Comparison of ENCODE assay signal across 22 mouse cellular contexts in genomic region chr11:33955982-33956381, GRCm38 (mm10). TPM values are rescaled to one million over a fixed set of nuclear protein-coding genes. Genes with fewer than 3 reads are reported as not detected.
A peak's percentile ranks its signal among the peaks of the same experiment; 100 is the strongest.
DNase-seq lines count a peak whose midpoint lies in the region; ATAC-seq and TF ChIP-seq lines count a peak whose summit lies in the region.
"Had no signal": no experiment of that assay in that cellular context is flagged by ENCODE, and none has a peak within 500 bp of the region (broad histone marks: within the 10 kb centered on the region; RNA-seq: fewer than 3 reads in every experiment).

No protein-coding gene starts in this region.

- H3K9ac ChIP-seq in intestine, embryonic 14.5 days (ENCODE audit: low read length): no peak overlapping the region
- no peak overlapping the region for H3K9ac ChIP-seq in intestine, embryonic 16.5 days (ENCODE audit: low read depth, low read length)
- no peak overlapping the region for H3K9ac ChIP-seq in midbrain, embryonic 11.5 days (ENCODE audit: low read length)
- no peak overlapping the region for H3K9ac ChIP-seq in midbrain, postnatal 0 days (replicated peaks; ENCODE audit: low read length, poor library complexity, severe bottlenecking)
- H3K9ac ChIP-seq in stomach, embryonic 14.5 days (replicated peaks; ENCODE audit: low read depth, low read length): no peak overlapping the region
- H3K9ac ChIP-seq in stomach, postnatal 0 days (ENCODE audit: low read length): no peak overlapping the region
- H3K9ac ChIP-seq in stomach, embryonic 16.5 days (ENCODE audit: low read length): no peak overlapping the region

- H3K36me3 ChIP-seq in intestine, embryonic 14.5 days (ENCODE audit: control insufficient read depth, insufficient read depth, low read length): no peaks in the 10 kb centered on the region
- H3K36me3 ChIP-seq in intestine, embryonic 16.5 days (ENCODE audit: control insufficient read depth, insufficient read depth, low read length): no peaks in the 10 kb centered on the region
- H3K36me3 ChIP-seq in midbrain, embryonic 11.5 days (ENCODE audit: control insufficient read depth, insufficient read depth, low read length): no peaks in the 10 kb centered on the region
- no peaks in the 10 kb centered on the region for H3K36me3 ChIP-seq in midbrain, postnatal 0 days (ENCODE audit: insufficient read depth, low read length)
- H3K36me3 ChIP-seq in stomach, embryonic 14.5 days (ENCODE audit: control insufficient read depth, insufficient read depth, low read length): no peaks in the 10 kb centered on the region
- no peaks in the 10 kb centered on the region for H3K36me3 ChIP-seq in stomach, postnatal 0 days (ENCODE audit: control insufficient read depth, insufficient read depth, low read length)
- H3K36me3 ChIP-seq in stomach, embryonic 16.5 days (ENCODE audit: control insufficient read depth, insufficient read depth, low read length): no peaks in the 10 kb centered on the region
- H3K36me3 ChIP-seq: G1E had no signal

- no peaks in the 10 kb centered on the region for H3K27me3 ChIP-seq in intestine, embryonic 14.5 days (replicated peaks; ENCODE audit: control insufficient read depth, insufficient read depth, low read length)
- H3K27me3 ChIP-seq in intestine, embryonic 16.5 days (replicated peaks; ENCODE audit: control insufficient read depth, insufficient read depth, low read length): no peaks in the 10 kb centered on the region
- H3K27me3 ChIP-seq in midbrain, embryonic 11.5 days (ENCODE audit: control insufficient read depth, insufficient read depth, low read length): no peaks in the 10 kb centered on the region
- H3K27me3 ChIP-seq in midbrain, postnatal 0 days (ENCODE audit: insufficient read depth, low read length): no peaks in the 10 kb centered on the region
- no peaks in the 10 kb centered on the region for H3K27me3 ChIP-seq in stomach, embryonic 14.5 days (ENCODE audit: control insufficient read depth, insufficient read depth, low read length)
- H3K27me3 ChIP-seq in stomach, postnatal 0 days (ENCODE audit: control insufficient read depth, insufficient read depth, low read length): no peaks in the 10 kb centered on the region
- no peaks in the 10 kb centered on the region for H3K27me3 ChIP-seq in stomach, embryonic 16.5 days (ENCODE audit: control insufficient read depth, insufficient read depth, low read length)

- no peak for DNase-seq in intestine, embryonic 14.5 days (ENCODE audit: low spot score)
- DNase-seq in midbrain, embryonic 11.5 days (ENCODE audit: low spot score, missing footprints): peak; percentile 68
- no peak for DNase-seq in midbrain, postnatal 0 days (ENCODE audit: low spot score)
- DNase-seq in stomach, postnatal 0 days (ENCODE audit: low spot score): no peak
- DNase-seq: adrenal gland, adult 2 months; adrenal gland, adult 8-10 months; adrenal gland, postnatal 10 days; adrenal gland, postnatal 14 days; adrenal gland, postnatal 25 days; adrenal gland, postnatal 36 days; B cell, adult 2 months; cerebellum, adult 11 months; cerebellum, adult 11-12 months had no signal

- no peak for TF ChIP-seq CTCF in midbrain, postnatal 0 days (IDR thresholded peaks at IDR 0.05)
- no peak for TF ChIP-seq CTCF in stomach, postnatal 0 days (IDR thresholded peaks at IDR 0.05; ENCODE audit: low read depth)

- no peak for ATAC-seq in intestine, embryonic 14.5 days (replicated peaks; ENCODE audit: low FRiP score, low TSS enrichment, low read depth)
- no peak for ATAC-seq in intestine, embryonic 16.5 days
- no peak for ATAC-seq in midbrain, embryonic 11.5 days (ENCODE audit: low FRiP score)
- no peak for ATAC-seq in midbrain, postnatal 0 days (ENCODE audit: low FRiP score)
- 0 out of 2 replicates have a peak, but pooled peaks have one; percentile 20 for ATAC-seq in stomach, embryonic 14.5 days (ENCODE audit: insufficient number of reproducible peaks, insufficient read depth, low FRiP score, low read depth)
- ATAC-seq in stomach, postnatal 0 days (ENCODE audit: low FRiP score, low TSS enrichment): no peak
- ATAC-seq in stomach, embryonic 16.5 days (ENCODE audit: insufficient read depth, low FRiP score): peak; percentile 50; the same call in 1 of the 2 replicates
- ATAC-seq in granulocyte monocyte progenitor cell, adult 5-6 weeks (replicated peaks; ENCODE audit: poor library complexity, severe bottlenecking): no peak
- ATAC-seq: activated CD4-positive, CD25-positive, alpha-beta regulatory T cell, adult 4 months; CD4-positive, CD25-positive, alpha-beta regulatory T cell, adult 4 months; Patski had no signal

- no peak overlapping the region for H3K4me2 ChIP-seq in intestine, embryonic 14.5 days (ENCODE audit: low read length)
- H3K4me2 ChIP-seq in intestine, embryonic 16.5 days (ENCODE audit: low read depth, low read length): no peak overlapping the region
- H3K4me2 ChIP-seq in midbrain, embryonic 11.5 days: no peak overlapping the region
- H3K4me2 ChIP-seq in midbrain, postnatal 0 days (ENCODE audit: low read depth, low read length, poor library complexity, severe bottlenecking): no peak overlapping the region
- H3K4me2 ChIP-seq in stomach, embryonic 14.5 days (replicated peaks; ENCODE audit: low read depth, low read length): no peak overlapping the region
- no peak overlapping the region for H3K4me2 ChIP-seq in stomach, postnatal 0 days (replicated peaks; ENCODE audit: low read depth)
- no peak overlapping the region for H3K4me2 ChIP-seq in stomach, embryonic 16.5 days (ENCODE audit: low read depth, low read length)

- TF ChIP-seq EP300 in stomach, postnatal 0 days (optimal IDR thresholded peaks at IDR 0.05): no peak

- no peaks in the 10 kb centered on the region for H3K9me3 ChIP-seq in intestine, embryonic 14.5 days (ENCODE audit: control insufficient read depth, low read length)
- H3K9me3 ChIP-seq in intestine, embryonic 16.5 days (ENCODE audit: control insufficient read depth, low read length): no peaks in the 10 kb centered on the region
- no peaks in the 10 kb centered on the region for H3K9me3 ChIP-seq in midbrain, embryonic 11.5 days (ENCODE audit: control insufficient read depth, low read length)
- H3K9me3 ChIP-seq in midbrain, postnatal 0 days (ENCODE audit: low read length): no peaks in the 10 kb centered on the region
- H3K9me3 ChIP-seq in stomach, embryonic 14.5 days (ENCODE audit: control insufficient read depth, low read depth, low read length): no peaks in the 10 kb centered on the region
- no peaks in the 10 kb centered on the region for H3K9me3 ChIP-seq in stomach, postnatal 0 days (ENCODE audit: control insufficient read depth, low read length)
- no peaks in the 10 kb centered on the region for H3K9me3 ChIP-seq in stomach, embryonic 16.5 days (replicated peaks; ENCODE audit: control insufficient read depth, low read length)

- H3K4me1 ChIP-seq in intestine, embryonic 14.5 days (replicated peaks; ENCODE audit: control insufficient read depth, insufficient read depth, low read length): 0 out of 2 replicates have a peak, but pooled peaks cover 3% of the 10 kb centered on the region
- peaks cover 8% of the 10 kb centered on the region; the same call in 1 of the 2 replicates for H3K4me1 ChIP-seq in intestine, embryonic 16.5 days (ENCODE audit: control insufficient read depth, insufficient read depth, low read length)
- no peaks in the 10 kb centered on the region for H3K4me1 ChIP-seq in midbrain, embryonic 11.5 days (ENCODE audit: control insufficient read depth, insufficient read depth, low read length)
- no peaks in the 10 kb centered on the region for H3K4me1 ChIP-seq in midbrain, postnatal 0 days (ENCODE audit: insufficient read depth, low read length)
- H3K4me1 ChIP-seq in stomach, embryonic 14.5 days (ENCODE audit: control insufficient read depth, insufficient read depth, low read length): no peaks in the 10 kb centered on the region
- no peaks in the 10 kb centered on the region for H3K4me1 ChIP-seq in stomach, postnatal 0 days (replicated peaks; ENCODE audit: control insufficient read depth, insufficient read depth)
- no peaks in the 10 kb centered on the region for H3K4me1 ChIP-seq in stomach, embryonic 16.5 days (ENCODE audit: control insufficient read depth, insufficient read depth, low read length)

- peak overlapping the region; percentile 57; the same call in 1 of the 2 replicates for H3K27ac ChIP-seq in intestine, embryonic 14.5 days (ENCODE audit: low read depth)
- H3K27ac ChIP-seq in intestine, embryonic 16.5 days (ENCODE audit: low read length): no peak overlapping the region
- no peak overlapping the region for H3K27ac ChIP-seq in midbrain, embryonic 11.5 days (ENCODE audit: low read depth, low read length)
- H3K27ac ChIP-seq in midbrain, postnatal 0 days (ENCODE audit: low read depth, low read length): no peak overlapping the region
- no peak overlapping the region; the same call in 1 of the 2 replicates for H3K27ac ChIP-seq in stomach, embryonic 14.5 days (ENCODE audit: low read length)
- no peak overlapping the region for H3K27ac ChIP-seq in stomach, postnatal 0 days (replicated peaks)
- no peak overlapping the region for H3K27ac ChIP-seq in stomach, embryonic 16.5 days (ENCODE audit: low read length)

- 56% methylated on average over 4 of the region's 4 CpGs for WGBS in intestine, embryonic 14.5 days
- WGBS in intestine, embryonic 16.5 days: 52% methylated on average over 4 of the region's 4 CpGs
- WGBS in midbrain, embryonic 11.5 days: 77% methylated on average over 4 of the region's 4 CpGs
- 73% methylated on average over 4 of the region's 4 CpGs for WGBS in midbrain, postnatal 0 days
- WGBS in stomach, embryonic 14.5 days: 64% methylated on average over 4 of the region's 4 CpGs
- WGBS in stomach, postnatal 0 days: 52% methylated on average over 4 of the region's 4 CpGs
- 56% methylated on average over 4 of the region's 4 CpGs for WGBS in stomach, embryonic 16.5 days

- no peak overlapping the region for H3K4me3 ChIP-seq in intestine, embryonic 14.5 days (ENCODE audit: low read depth, low read length)
- H3K4me3 ChIP-seq in intestine, embryonic 16.5 days (ENCODE audit: low read length): no peak overlapping the region
- H3K4me3 ChIP-seq in midbrain, embryonic 11.5 days (ENCODE audit: low read depth, low read length): no peak overlapping the region
- no peak overlapping the region for H3K4me3 ChIP-seq in midbrain, postnatal 0 days (ENCODE audit: low read depth, low read length)
- no peak overlapping the region for H3K4me3 ChIP-seq in stomach, embryonic 14.5 days (ENCODE audit: low read depth, low read length)
- H3K4me3 ChIP-seq in stomach, postnatal 0 days (ENCODE audit: low read depth, low read length): no peak overlapping the region
- no peak overlapping the region for H3K4me3 ChIP-seq in stomach, embryonic 16.5 days (replicated peaks; ENCODE audit: low read length)

RNA-seq across cellular contexts. Expression of gene Kcnmb1, which starts 6.8 kb away (rescaled TPM):
- 2.0 and 2.5 TPM in 2 replicates for polyA plus RNA-seq in intestine, embryonic 14.5 days (2014; fragmentation: Nextera tagmentation; extraction: Ambion mirVana)
- polyA plus RNA-seq in intestine, embryonic 16.5 days (2015; fragmentation: Nextera tagmentation; extraction: Ambion mirVana): 1.9 and 2.1 TPM in 2 replicates
- polyA plus RNA-seq in midbrain, embryonic 11.5 days (2014; fragmentation: Nextera tagmentation; extraction: Ambion mirVana): 0.18 and 0.39 TPM in 2 replicates
- total RNA-seq in midbrain, postnatal 0 days (2014; rRNA removed): 0.11 TPM in 1 of 2 replicates, not detected in the other
- polyA plus RNA-seq in midbrain, postnatal 0 days (2015; fragmentation: Nextera tagmentation; extraction: Ambion mirVana): 0.07 and 0.20 TPM in 2 replicates
- 2.5 and 3.0 TPM in 2 replicates for polyA plus RNA-seq in stomach, embryonic 14.5 days (2014; fragmentation: Nextera tagmentation; extraction: Ambion mirVana)
- polyA plus RNA-seq in stomach, postnatal 0 days (2015; fragmentation: Nextera tagmentation; extraction: Ambion mirVana): 2.8 and 3.3 TPM in 2 replicates
- polyA plus RNA-seq in stomach, embryonic 16.5 days (2015; fragmentation: Nextera tagmentation; extraction: Ambion mirVana): 2.6 and 2.9 TPM in 2 replicates
- not detected in 2 replicates for total RNA-seq in granulocyte monocyte progenitor cell, adult 5-6 weeks (2014; fragmentation: Nextera tagmentation)
- not detected in 2 replicates for total RNA-seq in granulocyte monocyte progenitor cell, adult 5-6 weeks (2017)
- polyA plus RNA-seq: G1E, Patski had no signal

RNA-seq across cellular contexts. Expression of gene Kcnip1, which starts 37.0 kb away (rescaled TPM):
- 13.1 and 17.7 TPM in 2 replicates for polyA plus RNA-seq in intestine, embryonic 14.5 days (2014; fragmentation: Nextera tagmentation; extraction: Ambion mirVana)
- 6.6 and 8.9 TPM in 2 replicates for polyA plus RNA-seq in intestine, embryonic 16.5 days (2015; fragmentation: Nextera tagmentation; extraction: Ambion mirVana)
- polyA plus RNA-seq in midbrain, embryonic 11.5 days (2014; fragmentation: Nextera tagmentation; extraction: Ambion mirVana): 8.1 and 9.0 TPM in 2 replicates
- 93.8 and 102 TPM in 2 replicates for total RNA-seq in midbrain, postnatal 0 days (2014; rRNA removed)
- 145 TPM in 2 replicates for polyA plus RNA-seq in midbrain, postnatal 0 days (2015; fragmentation: Nextera tagmentation; extraction: Ambion mirVana)
- 10.3 and 11.1 TPM in 2 replicates for polyA plus RNA-seq in stomach, embryonic 14.5 days (2014; fragmentation: Nextera tagmentation; extraction: Ambion mirVana)
- 3.9 and 5.1 TPM in 2 replicates for polyA plus RNA-seq in stomach, postnatal 0 days (2015; fragmentation: Nextera tagmentation; extraction: Ambion mirVana)
- polyA plus RNA-seq in stomach, embryonic 16.5 days (2015; fragmentation: Nextera tagmentation; extraction: Ambion mirVana): 10.7 and 13.2 TPM in 2 replicates
- not detected in 2 replicates for total RNA-seq in granulocyte monocyte progenitor cell, adult 5-6 weeks (2014; fragmentation: Nextera tagmentation)
- total RNA-seq in granulocyte monocyte progenitor cell, adult 5-6 weeks (2017): not detected in 2 replicates
- polyA plus RNA-seq: activated CD4-positive, CD25-positive, alpha-beta regulatory T cell, adult 4 months; C2C12; CD4-positive, CD25-positive, alpha-beta regulatory T cell, adult 4 months; G1E; Patski had no signal

Comparison
In these comparisons a context has a peak if more than half of its experiments do, and no peak if none do; other contexts are left out.
1. ATAC-seq: peak in stomach, embryonic 14.5 days (single experiment) and stomach, embryonic 16.5 days (single experiment); none in intestine, embryonic 14.5 days (single experiment), intestine, embryonic 16.5 days (single experiment), midbrain, embryonic 11.5 days (single experiment), midbrain, postnatal 0 days (single experiment), stomach, postnatal 0 days (single experiment) and granulocyte monocyte progenitor cell, adult 5-6 weeks (single experiment).